Mouse (Mus musculus) liver, postnatal 0 days (tissue): ENCODE results near the gene a.

Source experiments
- CTCF ChIP-seq: sonication (generic); IDR thresholded peaks from 2 replicates; pipeline ENCODE4 v1.5.1; 2016; ENCODE audit warnings: antibody characterized with exemption, low read depth
- EP300 ChIP-seq: IDR thresholded peaks from 2 replicates; pipeline ENCODE4 v1.6.1; 2016; ENCODE audit warnings: antibody characterized with exemption, low read depth, mild to moderate bottlenecking

DNA sequence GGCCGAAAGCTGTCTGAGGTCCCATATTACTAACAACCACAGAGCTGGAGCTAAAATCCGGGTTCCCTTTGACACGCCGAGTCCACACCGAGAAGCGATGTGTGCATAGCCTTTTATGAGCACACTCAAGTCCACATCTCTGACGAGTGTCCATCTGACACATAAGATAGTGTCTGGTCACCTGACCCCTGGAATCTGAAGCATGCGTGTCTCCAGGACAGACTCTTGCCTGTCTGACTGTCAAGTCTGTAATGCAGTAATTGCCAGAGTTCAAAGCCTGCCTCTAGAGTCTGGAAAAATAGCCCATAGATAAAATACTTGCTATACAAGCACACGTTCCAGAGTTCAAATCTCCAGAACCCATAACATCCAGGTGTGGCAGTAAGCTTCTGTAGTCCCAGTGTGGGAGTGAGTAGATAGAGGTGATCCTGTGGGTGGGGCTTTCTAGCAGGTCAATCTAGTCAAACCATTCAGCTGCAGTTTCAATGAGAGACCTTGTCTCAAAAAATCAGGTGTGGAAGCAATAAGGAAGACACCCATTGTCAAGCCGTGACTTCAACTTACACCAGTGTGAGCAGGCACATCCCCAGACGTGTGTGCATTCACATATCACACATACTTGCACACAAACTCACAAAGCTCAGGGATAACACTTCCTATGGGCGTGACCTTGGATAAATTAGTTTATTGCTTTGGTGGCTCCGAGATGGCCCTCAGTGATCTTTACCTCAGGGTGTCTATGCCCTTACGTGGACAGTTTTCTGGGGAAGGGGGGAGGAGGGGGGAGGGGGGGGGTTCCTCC, 309.0 kb downstream of the a start:
- TF ChIP-seq CTCF (no peak), EP300 (no peak)
